In genomic region chr19:42850444-42850843, GRCm38 (mm10) we compare ENCODE assay signal across 25 mouse cellular contexts.
DNase-seq lines count a peak whose midpoint lies in the region; ATAC-seq and TF ChIP-seq lines count a peak whose summit lies in the region.
"Had no signal": no experiment of that assay in that cellular context is flagged by ENCODE, and none has a peak within 500 bp of the region (broad histone marks: within the 10 kb centered on the region; RNA-seq: fewer than 3 reads in every experiment).

No protein-coding gene starts in this region.

- no peaks in the 10 kb centered on the region for H3K36me3 ChIP-seq in lung, embryonic 14.5 days (ENCODE audit: insufficient read depth)
- no peaks in the 10 kb centered on the region for H3K36me3 ChIP-seq in small intestine, adult 2 months (ENCODE audit: control insufficient read depth, insufficient read depth, low read length)
- H3K36me3 ChIP-seq in hindbrain, embryonic 12.5 days = no peaks in the 10 kb centered on the region
- H3K36me3 ChIP-seq in forebrain, embryonic 11.5 days (ENCODE audit: control insufficient read depth, insufficient read depth, low read length) = no peaks in the 10 kb centered on the region
- H3K36me3 ChIP-seq: embryonic facial prominence, embryonic 15.5 days; forebrain, embryonic 10.5 days; forebrain, embryonic 15.5 days; G1E; heart, embryonic 12.5 days; hindbrain, embryonic 10.5 days had no signal

- no peaks in the 10 kb centered on the region for H3K4me1 ChIP-seq in lung, embryonic 14.5 days (ENCODE audit: insufficient read depth)
- no peaks in the 10 kb centered on the region for H3K4me1 ChIP-seq in lung, adult 2 months (ENCODE audit: control insufficient read depth, insufficient read depth, low read length)
- H3K4me1 ChIP-seq in small intestine, adult 2 months (ENCODE audit: control insufficient read depth, insufficient read depth, insufficient read length, low read length) = no peaks in the 10 kb centered on the region
- no peaks in the 10 kb centered on the region for H3K4me1 ChIP-seq in hindbrain, embryonic 12.5 days
- no peaks in the 10 kb centered on the region for H3K4me1 ChIP-seq in forebrain, embryonic 11.5 days (replicated peaks; ENCODE audit: control insufficient read depth, insufficient read depth, low read length)
- H3K4me1 ChIP-seq: forebrain, embryonic 10.5 days; forebrain, embryonic 15.5 days; hindbrain, embryonic 10.5 days had no signal

- peak; percentile 76 for ATAC-seq in lung, embryonic 14.5 days (ENCODE audit: insufficient read depth)
- no peak for ATAC-seq in hindbrain, embryonic 12.5 days (ENCODE audit: low FRiP score)
- no peak for ATAC-seq in forebrain, embryonic 11.5 days (replicated peaks; ENCODE audit: low FRiP score)
- ATAC-seq: CD4-positive, CD25-positive, alpha-beta regulatory T cell, adult 4 months; forebrain, embryonic 15.5 days; hindbrain, embryonic 16.5 days had no signal

- H3K27ac ChIP-seq in lung, embryonic 14.5 days (ENCODE audit: low read depth) = no peak overlapping the region; the same call in 1 of the 2 replicates
- H3K27ac ChIP-seq in small intestine, adult 2 months (ENCODE audit: insufficient read depth, low read depth, low read length) = peak overlapping the region; percentile 13
- H3K27ac ChIP-seq in hindbrain, embryonic 12.5 days = no peak overlapping the region
- no peak overlapping the region for H3K27ac ChIP-seq in forebrain, embryonic 11.5 days (ENCODE audit: low read depth, low read length)
- H3K27ac ChIP-seq: embryonic facial prominence, embryonic 15.5 days; forebrain, embryonic 10.5 days; forebrain, embryonic 15.5 days; hindbrain, embryonic 10.5 days had no signal

- no peaks in the 10 kb centered on the region for H3K27me3 ChIP-seq in lung, embryonic 14.5 days (ENCODE audit: insufficient read depth, low read length)
- no peaks in the 10 kb centered on the region for H3K27me3 ChIP-seq in small intestine, adult 2 months (ENCODE audit: control insufficient read depth, insufficient read depth, low read length)
- H3K27me3 ChIP-seq in hindbrain, embryonic 12.5 days = no peaks in the 10 kb centered on the region
- H3K27me3 ChIP-seq in forebrain, embryonic 11.5 days (ENCODE audit: control insufficient read depth, insufficient read depth, low read length) = no peaks in the 10 kb centered on the region
- H3K27me3 ChIP-seq: embryonic facial prominence, embryonic 15.5 days; forebrain, embryonic 15.5 days; heart, embryonic 12.5 days had no signal

- H3K9me3 ChIP-seq in lung, embryonic 14.5 days (ENCODE audit: low read depth, low read length) = no peaks in the 10 kb centered on the region; the same call in 1 of the 2 replicates
- no peaks in the 10 kb centered on the region for H3K9me3 ChIP-seq in hindbrain, embryonic 12.5 days (replicated peaks)
- H3K9me3 ChIP-seq in forebrain, embryonic 11.5 days (ENCODE audit: control insufficient read depth, low read length) = no peaks in the 10 kb centered on the region
- H3K9me3 ChIP-seq: embryonic facial prominence, embryonic 15.5 days; forebrain, embryonic 15.5 days; hindbrain, embryonic 10.5 days had no signal

- H3K4me3 ChIP-seq in lung, embryonic 14.5 days (ENCODE audit: low read depth, low read length) = no peak overlapping the region
- no peak overlapping the region for H3K4me3 ChIP-seq in lung, adult 2 months (replicated peaks; ENCODE audit: extremely low read depth, low read depth, low read length)
- no peak overlapping the region for H3K4me3 ChIP-seq in small intestine, adult 2 months (ENCODE audit: low read depth, low read length)
- no peak overlapping the region for H3K4me3 ChIP-seq in hindbrain, embryonic 12.5 days
- H3K4me3 ChIP-seq in forebrain, embryonic 11.5 days (ENCODE audit: low read depth, low read length) = no peak overlapping the region
- H3K4me3 ChIP-seq: embryonic facial prominence, embryonic 15.5 days; erythroblast, embryonic 14.5 days; forebrain, embryonic 10.5 days; forebrain, embryonic 15.5 days; heart, embryonic 12.5 days; hindbrain, embryonic 10.5 days had no signal

- WGBS in lung, embryonic 14.5 days = 32% methylated on average over 5 of the region's 5 CpGs
- 70% methylated on average over 5 of the region's 5 CpGs for WGBS in lung, adult 2 months
- 61% methylated on average over 5 of the region's 5 CpGs for WGBS in small intestine, adult 2 months
- 88% methylated on average over 5 of the region's 5 CpGs for WGBS in hindbrain, embryonic 12.5 days
- 88% methylated on average over 5 of the region's 5 CpGs for WGBS in forebrain, embryonic 11.5 days

- TF ChIP-seq CTCF in lung, embryonic 14.5 days (IDR thresholded peaks at IDR 0.05; ENCODE audit: low read depth) = no peak
- no peak for TF ChIP-seq CTCF in lung, adult 2 months (IDR thresholded peaks at IDR 0.05; ENCODE audit: insufficient read depth, low read length)
- TF ChIP-seq CTCF in small intestine, adult 2 months (IDR thresholded peaks at IDR 0.05; ENCODE audit: extremely low read depth, insufficient read length, insufficient replicate concordance, low read depth, low read length) = no peak

- no peak for TF ChIP-seq POLR2A in lung, adult 2 months (IDR thresholded peaks at IDR 0.05; ENCODE audit: borderline replicate concordance, extremely low read depth, low read depth, low read length)
- no peak for TF ChIP-seq POLR2A in small intestine, adult 2 months (IDR thresholded peaks at IDR 0.05; ENCODE audit: low read depth, low read length)

- H3K4me2 ChIP-seq in lung, embryonic 14.5 days = no peak overlapping the region
- no peak overlapping the region for H3K4me2 ChIP-seq in hindbrain, embryonic 12.5 days (replicated peaks)
- no peak overlapping the region for H3K4me2 ChIP-seq in forebrain, embryonic 11.5 days (ENCODE audit: low read depth, low read length, severe bottlenecking)
- H3K4me2 ChIP-seq: embryonic facial prominence, embryonic 15.5 days; forebrain, embryonic 15.5 days; heart, embryonic 12.5 days had no signal

- no peak overlapping the region for H3K9ac ChIP-seq in lung, embryonic 14.5 days
- H3K9ac ChIP-seq in hindbrain, embryonic 12.5 days = no peak overlapping the region
- no peak overlapping the region for H3K9ac ChIP-seq in forebrain, embryonic 11.5 days (ENCODE audit: low read length)
- H3K9ac ChIP-seq: embryonic facial prominence, embryonic 15.5 days; forebrain, embryonic 15.5 days; heart, embryonic 12.5 days had no signal

- DNase-seq in frontal cortex, postnatal 36 days (ENCODE audit: low spot score in 2 of 2) = peak; percentile 1 to 2
- DNase-seq in frontal cortex, postnatal 14 days (ENCODE audit: low spot score in 2 of 2) = no peak
- DNase-seq in lung, embryonic 14.5 days = peak; percentile 73
- no peak for DNase-seq in lung, adult 2 months
- peak; percentile 7 for DNase-seq in brain, adult 2 months (ENCODE audit: low read depth, low spot score)
- no peak for DNase-seq in forebrain, embryonic 11.5 days (ENCODE audit: low spot score)
- DNase-seq: adrenal gland, adult 8-10 months; adrenal gland, postnatal 36 days; B cell, adult 2 months; cerebellum, adult 11 months; cerebellum, adult 8-10 months; cerebellum, postnatal 14 days; embryo, embryonic 11 days; gastrocnemius, postnatal 25 days had no signal

Comparison
In these comparisons a context has a peak if more than half of its experiments do, and no peak if none do; other contexts are left out.
1. DNase-seq: peak in frontal cortex, postnatal 36 days (2 of 2), lung, embryonic 14.5 days (single experiment) and brain, adult 2 months (single experiment); none in frontal cortex, postnatal 14 days (0 of 2), lung, adult 2 months (single experiment) and forebrain, embryonic 11.5 days (single experiment).